Mouse (Mus musculus) small intestine, adult 2 months (tissue): ENCODE measurements around the gene Cav1.

ENCODE experiments used
- CTCF ChIP-seq: fragments of 200-500 bp; IDR thresholded peaks from 2 replicates; pipeline ENCODE4 v1.5.1; 2012; ENCODE audit warnings: low read depth, mild to moderate bottlenecking, control low read depth, inconsistent platforms, low read length, moderate library complexity, mixed read lengths; ENCODE audit not compliant: insufficient replicate concordance, insufficient read length; ENCODE audit errors: extremely low read depth
- POLR2A ChIP-seq: fragments of 200-500 bp; IDR thresholded peaks from 2 replicates; pipeline ENCODE4 v1.6.1; 2012; ENCODE audit warnings: low read depth, mild to moderate bottlenecking, control low read depth, inconsistent platforms, low read length, moderate library complexity

GRCm38 (mm10) chr6:17316294-17317166 is 10.4 kb downstream of the Cav1 start:
- TF ChIP-seq CTCF (no peak), POLR2A (no peak)
